Mouse (Mus musculus) CD4-positive, CD25-positive, alpha-beta regulatory T cell, adult 2 months (primary cell): Measurements from ENCODE around the gene Ccl8.

Experiments used
- DNase-seq: peaks from one replicate; pipeline ENCODE4 v3.0.0-alpha.2; 2012; ENCODE audit warnings: low read depth, low spot score

Gene Ccl8

DNA sequence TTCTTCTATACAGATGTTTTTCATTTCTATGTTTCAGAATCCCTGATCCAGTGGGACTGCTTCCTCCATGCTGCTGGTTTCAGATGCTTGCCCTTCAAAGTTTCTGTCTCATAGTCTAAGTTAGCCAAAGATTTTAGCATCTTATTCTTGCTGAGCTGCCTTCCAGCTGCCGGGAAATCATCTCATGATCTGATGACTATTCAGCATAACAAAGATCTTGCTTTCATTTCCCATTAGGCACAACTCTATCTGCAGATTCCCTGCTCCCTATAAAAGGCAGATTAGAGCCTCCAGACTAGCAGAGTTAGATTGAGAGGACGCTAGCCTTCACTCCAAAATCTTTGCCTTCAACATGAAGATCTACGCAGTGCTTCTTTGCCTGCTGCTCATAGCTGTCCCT is at the start of gene Ccl8:
Gene Ccl8 (plus strand): TSS at position 301 of the 400 bp plus-strand sequence.
- DNase-seq = no peak

DNA sequence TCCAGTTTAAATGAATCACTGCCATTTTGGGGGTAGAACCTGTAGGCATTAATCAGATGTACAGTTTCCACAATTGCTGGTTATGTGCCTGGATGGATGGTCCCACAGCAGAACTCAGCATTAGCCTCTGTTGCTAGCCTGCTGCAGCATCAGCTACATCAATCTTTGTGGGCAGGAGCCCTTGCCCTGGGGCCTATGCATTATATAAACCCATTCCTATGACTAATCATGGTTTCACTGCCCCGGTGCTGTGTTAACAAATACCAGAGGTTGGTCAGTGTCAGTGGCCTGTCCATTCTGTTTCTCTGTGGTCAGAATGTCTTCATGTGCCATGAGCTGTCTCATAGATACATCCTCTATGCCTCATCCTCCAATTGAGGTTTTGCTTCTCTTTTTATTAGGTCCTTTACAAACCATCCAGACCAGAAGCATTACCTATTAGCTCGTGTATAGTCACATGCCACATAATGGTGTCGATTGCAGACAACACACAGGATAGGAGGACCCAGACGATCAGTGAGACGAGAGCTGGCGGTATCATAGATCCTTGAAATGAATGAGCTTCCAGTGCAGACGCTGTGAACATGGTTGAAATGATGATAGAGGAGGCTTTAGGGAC is 47.9 kb upstream of the Ccl8 start:
- no peak for DNase-seq

DNA sequence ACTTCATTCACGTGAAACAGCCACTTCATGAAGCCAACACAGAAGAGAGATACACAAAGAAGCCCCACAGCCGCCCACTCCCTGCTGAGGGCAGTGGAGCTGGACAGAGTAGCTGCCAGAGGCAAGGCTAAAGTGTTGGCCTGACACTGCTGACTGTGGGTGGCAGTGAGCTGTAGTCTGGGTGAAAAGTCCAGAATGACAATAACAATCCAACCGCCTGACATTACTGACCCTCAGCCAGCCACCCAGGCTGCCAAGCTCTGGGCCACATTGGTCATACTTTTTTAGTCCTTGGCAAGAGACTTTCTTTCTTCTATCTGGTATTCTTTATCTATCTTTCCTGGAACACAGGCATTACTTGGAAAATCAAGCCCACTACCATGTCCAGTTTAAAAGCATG is 43.9 kb upstream of the Ccl8 start:
- DNase-seq = no peak

DNA sequence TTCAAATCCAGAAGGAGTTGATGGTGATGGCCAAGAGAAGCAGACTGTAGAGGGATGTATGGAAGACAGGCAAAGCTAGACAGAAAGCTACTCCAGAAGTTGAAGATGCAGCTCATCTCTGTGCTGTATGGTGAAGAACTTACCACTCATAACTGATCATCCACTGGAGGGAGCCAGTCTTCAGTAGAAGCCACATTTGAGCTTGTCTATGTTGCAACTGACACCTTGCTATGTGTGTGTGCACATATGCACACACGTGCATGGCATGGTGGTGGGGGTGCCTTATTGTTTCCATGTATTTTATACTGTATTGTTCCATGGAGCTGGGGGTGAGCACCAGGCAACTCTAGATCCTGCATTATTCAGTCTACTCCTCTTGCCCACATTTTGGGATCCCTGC is 42.6 kb upstream of the Ccl8 start:
- DNase-seq = no peak

DNA sequence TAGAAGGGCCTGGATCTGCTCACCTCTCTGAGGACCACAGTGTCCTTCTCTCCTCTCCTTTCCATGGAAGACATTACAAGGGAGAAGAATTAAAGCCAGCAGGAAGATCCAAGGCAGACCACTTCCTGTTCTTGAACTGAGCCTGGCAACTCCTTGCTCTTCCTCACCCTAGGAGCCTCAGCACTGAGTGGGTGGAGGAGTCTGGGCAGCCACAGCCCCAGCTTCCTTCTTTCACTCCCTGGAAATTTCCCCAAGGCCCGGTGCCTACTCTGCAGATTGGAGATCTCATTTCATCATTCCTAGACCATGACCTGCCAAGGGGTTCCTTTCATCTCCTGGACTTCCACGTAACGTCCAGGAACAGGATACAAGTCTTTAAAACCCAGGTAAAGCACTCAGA is 42.0 kb upstream of the Ccl8 start:
- DNase-seq = no peak

DNA sequence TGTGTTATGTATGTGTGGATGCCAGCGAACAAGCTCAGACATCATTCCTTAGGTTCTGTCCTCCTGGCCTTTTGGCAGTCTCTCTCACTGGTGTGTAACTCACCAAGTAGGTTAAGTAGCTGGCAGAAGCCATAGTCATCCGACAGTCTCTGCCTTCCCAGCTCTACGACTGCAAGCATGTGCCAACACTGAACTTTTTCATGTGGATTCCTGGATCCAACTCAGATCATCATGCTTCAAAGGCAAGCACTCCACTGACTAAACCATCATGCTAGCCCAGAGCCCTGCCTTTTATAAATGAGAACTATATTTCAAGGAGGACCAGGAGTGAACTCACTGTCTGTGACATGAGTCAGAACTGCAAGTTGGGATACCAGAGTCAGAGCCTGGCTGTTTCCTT is 41.3 kb upstream of the Ccl8 start:
- DNase-seq = no peak

DNA sequence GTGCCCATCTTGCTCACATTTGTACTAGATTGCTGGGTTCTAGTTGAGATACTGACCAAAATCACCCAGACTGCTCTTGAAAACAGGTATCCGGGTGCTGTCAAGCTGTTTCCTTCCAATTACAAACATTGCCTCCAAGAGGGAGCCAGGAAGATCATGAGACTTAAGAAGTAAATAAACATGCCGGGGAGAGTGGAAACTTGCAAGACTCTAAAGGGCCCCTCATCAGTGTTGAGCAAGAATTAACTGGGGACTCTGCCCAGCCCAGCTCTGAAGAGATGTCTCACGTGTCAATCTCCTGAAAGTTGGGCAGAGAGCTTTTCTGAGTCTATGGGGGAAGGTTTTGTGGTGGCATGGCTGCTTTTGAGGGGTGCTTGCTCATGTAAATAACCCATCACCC is 38.0 kb upstream of the Ccl8 start:
- no peak for DNase-seq

DNA sequence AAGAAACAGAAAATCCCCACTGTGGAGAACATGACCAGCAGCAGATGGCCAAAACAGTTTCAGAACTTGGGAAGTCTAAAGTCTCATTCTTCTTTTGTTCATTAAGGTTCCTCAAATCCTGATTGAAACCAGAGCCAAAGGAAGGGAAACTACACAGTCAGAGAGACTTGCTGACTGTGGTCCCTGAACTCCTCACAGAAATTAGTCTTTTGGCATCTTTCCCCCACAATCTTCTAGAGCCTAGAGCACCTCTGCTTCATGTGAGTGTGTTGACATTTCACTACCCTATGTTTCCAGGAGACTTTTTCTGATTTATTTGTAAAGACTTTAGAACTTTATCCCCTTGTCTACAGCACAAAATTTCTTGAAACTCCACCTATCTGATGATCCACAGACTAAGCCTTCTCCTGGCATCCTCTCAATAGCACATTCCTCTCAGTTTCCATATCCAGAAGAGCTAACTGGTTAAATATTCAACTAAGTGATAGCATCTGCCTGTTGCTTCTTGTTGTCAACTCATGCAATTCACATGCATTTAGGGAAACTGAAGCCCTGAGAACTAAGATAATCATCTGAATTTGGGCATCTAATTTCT is 36.8 kb upstream of the Ccl8 start:
- DNase-seq = no peak

DNA sequence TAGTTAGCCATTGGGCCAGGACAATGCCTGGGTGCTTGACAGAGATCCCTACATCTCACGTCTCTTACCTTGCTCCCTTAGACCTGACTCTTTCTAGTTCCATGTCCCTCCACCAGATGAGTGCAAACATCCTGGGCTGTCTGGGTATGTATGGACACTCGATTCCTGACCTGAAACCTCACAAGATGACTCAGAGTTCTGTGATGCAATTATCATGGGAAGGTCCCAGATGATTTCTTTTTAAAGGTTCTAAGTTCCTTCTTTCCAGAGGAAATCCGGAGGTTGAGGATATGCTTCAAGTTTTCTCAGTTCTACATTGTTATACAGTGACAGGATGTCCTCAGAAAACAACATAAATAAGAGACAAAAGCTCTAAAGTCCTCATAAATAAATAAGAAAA is 34.1 kb upstream of the Ccl8 start:
- DNase-seq = no peak

DNA sequence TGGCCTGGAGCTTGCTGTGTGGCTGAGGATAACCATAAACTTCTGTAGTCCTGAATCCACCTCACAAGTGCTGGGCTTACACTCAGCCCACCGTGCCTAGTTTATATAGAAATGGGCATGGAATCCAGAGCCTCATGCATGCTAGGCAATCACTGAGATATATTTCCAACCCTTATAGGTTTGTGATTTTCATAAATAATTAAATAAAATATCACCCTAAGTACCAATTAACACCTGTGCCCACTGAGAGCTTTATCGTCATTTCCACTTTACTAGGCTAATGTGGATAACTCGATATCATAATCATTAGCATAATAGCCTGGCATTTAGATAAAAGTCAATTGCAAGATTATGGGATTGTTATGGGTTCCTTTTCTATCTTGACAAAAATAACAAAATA is 30.6 kb upstream of the Ccl8 start:
- no peak for DNase-seq

DNA sequence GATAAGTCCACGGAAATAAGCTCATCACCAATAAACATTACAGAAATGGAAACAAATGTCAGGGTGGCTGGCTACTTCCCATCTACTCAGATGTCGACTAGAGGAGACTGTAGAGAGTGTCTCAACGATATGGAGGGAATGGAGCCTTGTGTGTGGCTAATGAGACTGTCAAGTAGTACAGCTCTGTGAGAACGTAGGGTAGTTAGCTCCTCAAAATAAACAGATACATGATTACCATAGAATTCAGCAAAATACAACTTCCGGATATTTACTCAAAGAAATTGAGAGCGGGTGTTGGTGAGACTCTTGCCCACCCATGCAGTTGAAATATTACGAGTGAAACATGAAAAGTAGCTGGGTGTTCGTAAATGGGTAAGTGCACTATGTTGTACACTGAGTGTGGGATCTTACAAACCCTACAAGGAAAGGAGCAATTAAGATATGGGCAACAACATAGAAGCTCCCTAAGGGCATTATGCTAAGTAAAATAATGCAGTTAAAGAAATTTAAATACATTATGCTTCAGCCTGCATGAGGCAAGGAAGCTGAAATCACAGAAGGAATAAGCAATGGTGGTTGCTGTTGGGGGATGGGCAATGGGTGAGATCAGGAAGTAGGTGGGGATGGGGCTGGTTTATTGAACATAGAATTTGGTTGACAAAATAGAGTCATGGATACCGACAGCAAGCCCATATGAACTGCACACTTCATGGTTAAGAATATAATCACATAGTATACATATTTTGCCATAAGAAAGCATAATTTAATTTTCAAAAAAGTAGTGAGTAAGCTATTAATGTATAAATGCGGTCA is 15.3 kb upstream of the Ccl8 start:
- DNase-seq = no peak

DNA sequence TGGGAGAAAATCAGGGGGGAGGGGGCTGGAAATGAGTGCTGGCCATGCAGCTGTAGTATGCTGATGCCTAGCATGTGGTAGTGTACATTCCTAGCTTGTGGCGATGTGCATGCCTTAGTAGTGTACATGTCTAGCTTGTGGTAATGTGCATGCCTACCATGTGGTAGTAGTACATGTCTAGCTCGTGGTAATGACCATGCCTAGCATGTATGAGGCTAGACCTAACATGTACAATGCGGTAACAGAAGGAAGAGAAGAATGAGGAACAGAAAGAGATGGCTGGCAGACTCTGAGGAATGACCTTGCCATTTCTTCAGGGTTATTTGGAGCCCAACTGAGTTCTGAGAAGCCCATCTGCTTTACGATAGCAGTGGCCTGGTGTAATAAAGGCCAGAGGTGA is 13.9 kb upstream of the Ccl8 start:
- no peak for DNase-seq

DNA sequence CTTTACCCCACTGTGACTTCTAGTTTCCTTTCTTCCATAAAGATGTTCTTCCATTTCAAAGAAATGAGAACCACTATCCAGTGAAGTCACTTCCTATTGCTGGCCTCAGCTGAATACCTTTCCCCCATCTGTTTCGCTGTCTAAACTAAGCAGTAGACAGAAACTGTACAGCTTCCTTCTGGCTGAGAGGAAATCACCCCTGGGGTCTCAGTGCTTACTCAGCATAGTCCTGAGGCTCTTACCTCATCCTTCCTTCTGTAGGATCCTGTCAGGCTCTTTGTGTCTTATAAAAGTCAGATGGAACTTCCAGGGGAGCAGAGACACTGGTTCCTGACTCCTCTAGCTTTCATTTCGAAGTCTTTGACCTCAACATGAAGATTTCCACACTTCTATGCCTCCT is 13.5 kb upstream of the Ccl8 start, which contains the start of gene Ccl12:
Gene Ccl12 (plus strand): TSS at position 317 of the 400 bp plus-strand sequence.
- DNase-seq = no peak

DNA sequence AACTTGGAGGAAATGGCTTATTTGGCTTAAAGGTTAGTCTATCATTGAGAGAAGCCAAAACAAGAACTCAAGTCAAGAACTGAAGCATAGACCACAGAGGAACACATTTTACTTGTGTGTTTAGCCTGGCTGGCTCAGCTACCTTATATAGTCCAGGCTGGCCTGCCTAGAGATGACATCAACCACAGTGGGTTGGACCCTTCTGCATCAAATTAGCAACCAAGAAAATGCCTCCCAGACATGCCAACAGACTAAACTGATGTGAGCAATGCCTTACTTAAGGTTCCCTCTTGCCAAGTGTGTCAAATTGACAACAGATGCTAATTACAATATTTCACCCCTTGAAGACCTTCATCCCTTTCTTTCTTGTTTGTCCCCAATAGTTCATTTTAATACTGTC is 5.4 kb upstream of the Ccl8 start:
- no peak for DNase-seq

DNA sequence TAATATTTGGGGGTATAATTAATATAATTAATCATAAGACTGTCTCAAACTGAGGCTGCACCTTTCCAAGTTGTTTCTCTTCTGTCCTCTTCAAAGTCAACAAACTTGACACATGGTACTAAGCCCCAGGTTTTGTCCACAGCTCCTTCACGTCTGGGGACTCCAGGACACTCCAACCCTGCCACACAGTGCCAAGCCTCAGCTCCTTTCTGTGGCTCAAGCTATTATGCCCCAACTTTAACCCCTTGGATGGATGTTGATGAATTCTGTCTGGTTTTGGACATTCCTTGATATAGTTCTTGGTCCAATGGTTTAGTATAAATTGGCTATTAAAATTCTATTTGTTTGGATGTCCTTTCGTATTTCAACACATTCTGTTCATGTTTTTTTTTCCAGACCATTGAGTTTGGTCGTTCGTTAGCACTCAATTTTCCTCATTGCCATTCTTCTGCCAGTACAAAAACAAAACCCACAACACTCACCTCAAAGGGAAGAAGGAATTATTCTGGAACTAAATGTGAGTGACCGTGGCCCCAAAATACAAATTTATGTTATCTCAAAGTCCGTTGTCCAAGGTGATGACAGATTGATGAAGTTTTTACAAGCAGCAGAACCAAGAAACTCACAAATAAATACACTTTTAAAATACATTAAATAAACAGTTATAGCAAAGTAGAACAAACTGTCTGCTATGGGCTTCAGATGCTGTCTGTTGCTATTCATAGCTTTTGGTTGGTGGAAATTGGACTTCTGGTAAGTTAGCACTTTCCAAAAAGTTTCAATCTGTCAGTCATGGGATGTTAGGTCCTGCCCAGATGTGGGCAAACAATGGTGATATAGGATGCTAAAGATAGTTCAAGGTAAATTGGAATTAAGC is 4.4 kb upstream of the Ccl8 start:
- DNase-seq = no peak

DNA sequence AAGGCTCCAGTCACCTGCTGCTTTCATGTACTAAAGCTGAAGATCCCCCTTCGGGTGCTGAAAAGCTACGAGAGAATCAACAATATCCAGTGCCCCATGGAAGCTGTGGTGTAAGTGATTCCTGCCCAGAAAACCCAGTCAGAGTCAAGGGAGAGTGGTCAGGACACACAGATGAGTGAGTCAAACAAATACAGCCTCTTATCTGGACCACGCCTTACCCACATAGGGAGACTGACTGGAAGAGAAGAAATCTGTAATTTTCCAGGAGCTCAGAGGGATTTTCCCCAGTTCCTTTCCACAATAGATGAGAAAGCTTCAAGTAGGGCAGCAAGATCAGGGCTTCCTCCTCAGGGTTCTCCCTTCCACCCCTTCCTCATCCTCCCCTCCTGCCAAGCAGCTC is 1.1 kb downstream of the Ccl8 start:
- DNase-seq = no peak

DNA sequence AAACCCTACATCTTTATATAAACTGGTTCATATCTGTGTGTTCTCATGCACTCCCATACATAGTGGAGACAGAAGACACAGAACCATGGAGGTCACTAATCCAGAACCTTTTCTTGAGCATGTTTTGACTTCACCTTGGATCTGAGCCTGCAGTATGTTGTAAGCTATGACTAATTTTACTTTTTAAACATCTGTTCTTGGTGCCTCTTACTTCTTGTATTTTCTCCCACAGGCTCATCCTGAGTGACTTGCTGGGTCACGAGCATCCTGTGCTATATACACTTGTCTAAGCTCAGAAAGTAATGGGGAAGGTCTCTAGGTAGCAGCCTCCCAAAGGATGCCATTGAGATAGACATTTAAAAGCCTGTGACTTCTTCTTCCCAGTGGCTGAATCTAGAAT is 18.0 kb downstream of the Ccl8 start:
- no peak for DNase-seq

DNA sequence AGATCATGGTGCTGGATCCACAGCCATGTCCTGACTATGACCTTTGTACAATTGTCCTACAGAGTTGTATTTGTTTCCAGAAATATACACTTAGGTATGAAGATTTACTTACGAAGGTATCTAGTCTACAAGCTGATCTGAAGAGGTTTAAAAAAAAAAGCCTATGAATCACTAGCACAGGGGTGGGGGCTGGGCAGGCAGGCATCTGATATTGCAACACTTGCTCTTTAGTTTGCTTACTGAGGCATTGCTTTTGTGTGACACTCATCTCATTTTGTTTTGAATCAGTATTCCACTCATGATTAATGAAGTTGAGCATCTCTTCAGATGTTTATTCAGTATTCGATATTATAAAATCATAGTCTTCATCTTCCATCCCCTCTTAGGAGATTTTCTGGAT is 21.2 kb downstream of the Ccl8 start:
- no peak for DNase-seq

DNA sequence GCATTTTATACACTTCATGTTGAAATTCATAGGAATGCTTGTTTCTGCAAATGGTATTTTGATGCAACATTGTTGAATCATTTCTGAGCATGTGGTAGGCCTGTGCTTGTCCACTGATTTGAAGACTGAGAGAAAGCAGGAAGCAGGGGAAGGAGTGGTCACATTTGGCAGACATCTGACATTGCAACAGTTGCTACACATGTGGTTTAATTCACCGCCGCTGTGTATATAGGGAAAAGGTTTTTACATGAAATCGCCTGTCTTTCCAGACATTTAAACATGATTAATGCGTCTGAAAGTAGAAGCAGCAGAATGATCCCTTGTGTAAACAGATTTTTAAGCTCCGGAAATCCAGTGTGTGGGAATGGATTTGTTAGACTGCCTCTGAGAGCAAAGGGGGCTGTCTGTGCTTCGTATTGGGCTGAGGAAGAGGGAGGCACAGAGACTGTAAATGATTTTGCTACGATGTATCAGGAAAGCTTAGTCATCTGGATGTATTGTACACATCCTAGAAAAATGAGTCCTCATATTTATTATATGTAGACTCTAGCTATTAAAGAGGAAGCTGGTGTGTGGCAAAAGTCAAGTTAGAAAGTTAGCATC is 24.6 kb downstream of the Ccl8 start:
- DNase-seq = no peak

DNA sequence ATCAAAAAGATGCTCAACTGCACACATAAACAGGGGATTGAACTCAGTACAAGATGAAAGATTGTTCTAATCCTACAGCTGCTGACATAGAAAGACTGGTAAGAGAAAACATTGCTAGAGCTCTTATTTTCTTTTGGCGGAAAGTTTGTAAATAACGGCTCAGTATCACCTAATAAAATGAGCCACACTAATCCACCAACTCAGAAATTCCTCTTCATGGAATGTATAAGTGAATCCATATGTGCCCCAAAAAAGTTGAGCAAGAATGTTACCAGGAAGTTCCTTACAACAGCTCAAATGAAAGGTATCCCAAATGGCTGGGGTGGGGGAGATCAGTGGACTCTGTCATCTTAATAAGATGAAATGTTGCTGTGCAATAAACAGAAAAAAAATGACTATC is 44.1 kb downstream of the Ccl8 start:
- DNase-seq = no peak

DNA sequence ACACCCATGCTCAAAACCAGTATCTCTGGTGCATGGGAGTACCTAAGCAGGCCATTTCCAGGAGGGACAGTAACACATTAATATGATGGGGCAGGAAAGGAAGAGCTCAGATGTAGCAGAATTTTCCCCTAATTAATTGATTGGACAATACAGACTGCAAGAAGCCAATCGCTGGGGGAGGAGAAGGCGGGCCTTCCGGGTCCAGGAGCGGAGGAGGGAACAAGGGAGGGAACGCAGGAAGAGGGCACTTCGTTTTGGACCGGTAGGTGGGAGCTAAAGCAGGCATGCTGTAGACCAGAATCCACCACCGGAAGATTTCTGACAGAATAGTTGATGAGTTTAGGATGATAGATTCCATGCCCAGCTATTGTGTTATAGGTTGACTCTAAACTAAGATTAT is 48.3 kb downstream of the Ccl8 start:
- no peak for DNase-seq
